Mouse (Mus musculus): ENCODE data around the gene Tmem179b.

The Tmem179b gene

DNA sequence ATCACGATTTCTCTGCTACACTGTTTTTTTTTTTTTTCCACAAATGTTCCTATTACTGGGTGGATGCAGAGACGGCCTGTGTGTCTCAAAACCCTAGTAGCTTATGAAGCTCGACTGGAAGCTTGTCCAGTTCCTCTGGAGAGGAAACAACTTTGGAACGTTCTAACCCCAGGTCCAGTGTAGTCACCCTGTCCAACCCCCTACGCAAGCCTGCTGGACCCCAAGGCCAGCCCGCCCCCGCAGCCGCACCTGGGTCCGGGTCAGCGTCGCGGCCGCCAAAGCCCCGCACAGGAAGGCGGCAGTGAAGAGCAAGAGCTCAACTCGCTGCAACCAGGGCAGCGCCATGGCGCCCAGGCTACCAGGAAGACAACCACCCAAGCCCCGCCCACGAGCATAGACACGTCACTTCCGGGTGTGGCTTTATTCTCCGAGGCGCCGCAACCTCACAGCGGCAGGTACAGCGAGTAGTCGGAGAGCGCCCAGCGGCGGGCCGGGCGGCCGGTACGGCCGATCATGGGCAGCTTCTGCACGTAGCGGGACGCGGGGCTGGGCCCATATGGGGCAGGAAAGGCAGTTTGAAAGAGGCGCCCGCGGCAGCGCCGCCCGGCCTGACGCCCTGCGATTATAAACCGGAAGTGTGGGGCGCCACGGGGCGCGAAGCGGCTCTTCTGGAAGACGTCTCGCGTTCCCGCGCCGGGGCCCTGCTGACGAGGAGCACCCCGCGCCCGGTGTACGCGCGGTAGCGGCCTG, at the start of gene Tmem179b:
Gene Tmem179b (minus strand): TSS at position 382 of the 750 bp plus-strand sequence.
- DNase-seq (ENCODE audit: low spot score in 2 of 2): peak; percentile 91 to 96

DNA sequence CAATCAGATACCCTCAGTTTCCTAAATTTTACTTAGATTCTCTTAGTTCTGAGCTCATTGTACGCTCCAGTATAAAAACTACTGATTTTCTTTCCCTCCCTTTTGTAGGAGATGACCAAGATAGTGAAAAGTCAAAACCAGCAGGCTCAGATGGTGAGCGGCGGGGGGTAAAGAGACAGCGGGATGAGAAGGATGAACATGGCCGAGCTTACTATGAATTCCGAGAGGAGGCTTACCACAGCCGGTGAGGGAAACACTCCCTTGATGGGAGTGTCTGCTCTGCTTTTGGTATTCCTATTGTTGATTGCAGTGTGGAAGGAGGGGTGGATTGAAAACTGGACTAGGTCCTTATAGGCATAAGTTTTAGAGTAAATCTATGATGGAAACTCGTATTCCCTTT, 48.4 kb upstream of the Tmem179b start:
- DNase-seq (ENCODE audit: low spot score in 2 of 2): no peak

DNA sequence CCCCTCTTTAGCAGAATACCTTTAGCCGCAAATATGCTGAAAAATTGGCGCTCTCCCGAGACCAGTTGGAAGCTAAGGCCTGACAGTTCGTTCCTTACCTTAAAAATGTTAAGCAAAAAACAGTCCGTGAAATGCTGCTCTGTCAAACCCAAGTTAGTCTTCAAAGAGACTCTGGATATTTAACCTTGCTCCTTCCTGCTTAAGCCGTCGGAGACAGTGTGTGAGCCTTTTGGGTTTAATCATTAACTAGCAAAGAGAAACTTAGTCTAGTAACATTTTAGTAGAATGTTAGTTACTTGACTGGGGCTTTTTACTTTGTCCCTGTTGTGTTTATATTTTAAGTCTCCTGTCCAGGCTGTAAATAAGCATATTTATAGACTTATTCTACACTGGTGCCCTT, 46.9 kb upstream of the Tmem179b start:
- no peak for DNase-seq (ENCODE audit: low spot score in 2 of 2)

DNA sequence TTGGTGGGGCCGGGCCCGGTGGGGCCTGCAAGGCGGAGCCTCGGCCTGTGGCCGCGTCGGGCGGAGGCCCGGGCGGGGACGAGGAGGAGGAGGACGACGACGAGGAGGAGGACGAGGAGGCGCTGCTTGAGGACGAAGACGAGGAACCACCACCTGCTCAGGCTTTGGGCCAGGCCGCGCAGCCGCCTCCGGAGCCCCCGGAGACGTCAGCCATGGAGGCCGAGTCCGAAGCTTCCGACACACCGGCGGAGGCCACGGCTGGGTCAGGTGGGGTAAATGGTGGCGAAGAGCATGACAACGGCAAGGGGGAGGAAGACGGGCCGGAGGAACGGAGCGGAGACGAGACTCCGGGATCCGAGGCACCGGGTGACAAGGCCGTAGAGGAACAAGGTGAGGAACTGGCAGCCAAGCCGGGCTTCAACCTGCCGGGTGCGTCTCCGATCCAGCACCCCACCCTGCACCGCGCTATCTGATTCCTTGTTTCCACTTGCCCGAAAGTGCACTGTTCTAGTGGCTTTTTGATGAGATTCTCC, 46.2 kb upstream of the Tmem179b start:
- peak in 1 of 2 experiments; percentile 49 for DNase-seq (ENCODE audit: low spot score in 2 of 2)

DNA sequence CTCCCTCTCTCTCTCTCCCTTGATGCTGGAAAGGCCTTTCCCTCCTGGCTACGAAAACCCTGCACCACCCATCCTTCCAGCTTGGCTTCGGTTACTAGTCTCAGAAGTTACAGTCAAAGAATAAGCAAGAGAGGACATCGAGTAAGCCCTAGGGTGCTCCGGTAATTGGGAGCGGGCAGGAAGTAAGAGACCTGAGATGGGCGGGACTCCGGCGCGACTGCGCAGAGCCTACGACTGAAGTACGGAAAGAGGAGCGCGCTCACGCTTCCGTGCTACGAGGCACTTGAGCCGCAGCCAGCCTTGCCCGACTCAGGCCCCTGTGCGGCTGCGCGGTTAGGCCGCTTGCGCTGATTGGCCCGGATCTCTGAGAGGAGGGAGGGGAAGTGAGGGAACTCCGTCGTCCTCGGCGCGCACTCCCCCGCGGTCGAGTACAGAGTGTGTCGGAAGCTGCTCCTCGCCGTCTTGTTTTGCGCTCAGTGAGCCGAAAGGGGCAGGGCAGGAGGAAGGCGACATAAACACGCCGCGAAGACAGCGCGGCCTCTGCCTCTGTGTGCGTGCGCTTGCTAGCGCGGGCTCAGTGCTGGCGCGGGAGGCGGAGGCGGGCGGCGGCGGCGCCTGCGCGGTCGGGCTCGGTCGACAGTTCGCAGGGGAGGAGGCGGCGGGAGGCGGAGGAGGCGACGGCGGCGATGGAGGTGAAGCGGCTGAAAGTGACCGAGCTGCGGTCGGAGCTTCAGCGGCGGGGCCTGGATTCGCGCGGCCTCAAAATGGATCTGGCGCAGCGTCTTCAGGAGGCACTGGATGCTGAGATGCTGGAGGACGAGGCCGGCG, 45.5 kb upstream of the Tmem179b start, which contains the start of gene Hnrnpul2:
Gene Hnrnpul2 (plus strand): TSS at position 415 of the 828 bp plus-strand sequence.
- peak; percentile 97 to 98 for DNase-seq (ENCODE audit: low spot score in 2 of 2)

DNA sequence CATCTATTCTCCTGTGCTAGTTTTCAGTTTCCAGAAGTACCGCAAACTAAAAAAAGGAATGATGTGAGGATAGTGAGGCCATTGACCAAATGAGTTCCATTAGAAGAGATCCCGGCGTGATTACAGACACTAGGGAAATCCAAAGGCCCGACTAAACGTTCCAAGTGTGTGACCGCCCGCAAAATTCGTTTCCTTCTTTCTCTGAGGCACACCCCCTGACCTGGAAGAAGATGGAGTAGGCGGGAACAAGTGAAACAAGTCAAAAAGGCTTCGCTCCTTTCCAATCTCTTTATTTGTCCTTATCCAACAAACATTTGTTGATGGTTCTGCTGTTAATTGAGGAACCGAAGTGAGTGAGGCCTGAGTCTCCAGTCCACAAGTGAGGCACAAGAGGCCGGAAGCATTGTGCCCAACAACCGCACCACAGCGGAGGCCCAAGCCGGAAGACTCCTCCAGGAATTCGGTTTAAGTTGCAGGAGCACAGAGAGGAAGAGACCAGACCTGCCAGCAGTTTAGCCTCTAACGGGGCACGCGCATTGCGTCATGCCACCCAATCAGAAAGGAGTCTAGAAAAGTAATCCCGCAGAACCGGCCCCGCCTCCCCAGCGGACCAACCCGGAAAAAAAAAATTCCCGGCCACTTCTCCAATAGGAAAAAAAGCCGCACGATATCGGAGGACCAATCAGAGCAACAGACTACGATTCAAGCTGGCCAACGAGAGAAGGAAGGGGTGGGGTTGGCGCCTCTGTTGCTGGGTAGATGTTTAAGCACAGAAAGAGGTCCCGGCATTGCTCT, 44.7 kb upstream of the Tmem179b start, which contains the start of gene Ttc9c:
Gene Ttc9c (minus strand): TSS at position 533 of the 795 bp plus-strand sequence.
- peak; percentile 97 to 98 for DNase-seq (ENCODE audit: low spot score in 2 of 2)

DNA sequence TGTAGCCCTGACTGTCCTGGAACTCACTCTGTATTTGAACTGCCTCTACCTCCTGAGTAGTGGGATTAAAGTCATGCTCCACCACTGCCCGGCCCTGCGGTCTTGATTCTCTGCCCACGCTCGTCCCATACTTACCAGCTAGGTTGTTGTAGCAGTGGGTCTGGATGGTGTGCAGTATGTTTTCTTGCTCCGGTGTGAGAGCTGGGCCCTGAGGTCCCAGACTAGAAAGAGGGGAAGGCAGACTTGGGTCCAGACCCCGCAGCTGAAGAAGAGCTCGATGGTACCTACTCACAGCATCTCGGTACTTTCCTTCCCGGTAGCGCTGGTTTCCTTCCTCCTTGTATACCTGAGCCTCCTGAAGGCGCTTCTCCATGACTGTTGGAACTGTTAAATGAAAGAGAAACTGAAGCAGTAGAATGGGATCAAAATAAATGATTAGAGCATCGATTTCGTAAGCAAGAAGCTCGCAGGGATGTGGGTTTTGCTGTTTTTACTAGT, 44.1 kb upstream of the Tmem179b start:
- no peak for DNase-seq (ENCODE audit: low spot score in 2 of 2)

DNA sequence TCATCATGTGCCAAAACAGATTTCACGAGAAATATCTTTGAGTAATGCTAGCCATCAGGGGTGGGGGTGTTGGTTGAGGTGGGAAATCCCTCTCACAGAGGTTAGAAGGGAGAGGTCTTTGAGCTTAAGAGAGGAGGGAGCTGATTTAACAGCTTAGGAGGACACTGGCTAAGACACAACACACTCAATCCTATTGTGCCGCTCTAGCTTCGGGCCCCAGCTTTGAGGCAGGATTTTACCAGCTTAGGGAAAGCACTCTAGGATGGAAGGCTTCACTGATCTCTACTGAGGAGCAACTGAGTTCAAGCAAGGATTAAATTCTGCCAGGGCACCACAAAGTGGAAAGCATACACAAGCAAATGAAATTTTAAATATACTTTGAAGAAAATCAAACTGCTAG, 42.7 kb upstream of the Tmem179b start:
- DNase-seq (ENCODE audit: low spot score in 2 of 2): no peak

DNA sequence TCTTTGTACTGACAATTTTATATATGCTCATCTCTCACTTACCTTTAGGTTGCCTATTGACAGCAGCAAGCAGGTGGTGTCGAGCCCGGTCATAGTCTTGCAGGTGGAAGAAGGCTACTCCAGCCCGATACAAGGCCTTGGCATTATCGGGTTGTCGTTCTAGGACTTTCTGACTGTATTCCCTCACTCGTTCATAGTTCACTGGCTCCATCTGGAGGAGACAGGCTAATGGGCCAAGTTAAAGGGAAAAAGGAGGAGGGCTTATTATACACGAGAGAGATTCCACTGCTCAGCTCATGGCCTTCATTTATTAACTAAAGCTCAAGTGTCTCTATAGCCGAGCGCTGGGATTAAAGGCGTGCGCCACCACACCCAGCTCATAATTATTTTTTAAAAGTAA, 41.5 kb upstream of the Tmem179b start:
- DNase-seq (ENCODE audit: low spot score in 2 of 2): no peak

DNA sequence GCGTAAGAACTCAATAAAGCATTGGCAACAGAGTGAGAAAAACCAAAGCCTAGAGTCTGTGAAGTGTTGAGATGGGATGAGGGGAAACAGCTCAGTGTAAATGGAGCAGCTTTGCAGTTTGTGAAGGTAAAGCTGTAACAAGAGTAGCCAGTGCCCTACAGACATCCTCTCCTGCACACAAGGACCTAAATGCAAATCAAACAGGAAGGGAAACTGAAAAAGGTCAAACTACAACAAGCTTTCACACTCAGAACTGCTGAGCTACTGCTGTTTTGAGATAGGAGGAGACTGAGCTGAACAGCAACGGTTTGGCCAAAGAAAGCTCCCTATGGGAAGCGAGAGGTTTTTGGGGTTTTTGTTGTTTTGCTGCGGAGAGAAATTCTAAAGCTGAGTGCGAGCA, 32.5 kb upstream of the Tmem179b start:
- no peak for DNase-seq (ENCODE audit: low spot score in 2 of 2)

DNA sequence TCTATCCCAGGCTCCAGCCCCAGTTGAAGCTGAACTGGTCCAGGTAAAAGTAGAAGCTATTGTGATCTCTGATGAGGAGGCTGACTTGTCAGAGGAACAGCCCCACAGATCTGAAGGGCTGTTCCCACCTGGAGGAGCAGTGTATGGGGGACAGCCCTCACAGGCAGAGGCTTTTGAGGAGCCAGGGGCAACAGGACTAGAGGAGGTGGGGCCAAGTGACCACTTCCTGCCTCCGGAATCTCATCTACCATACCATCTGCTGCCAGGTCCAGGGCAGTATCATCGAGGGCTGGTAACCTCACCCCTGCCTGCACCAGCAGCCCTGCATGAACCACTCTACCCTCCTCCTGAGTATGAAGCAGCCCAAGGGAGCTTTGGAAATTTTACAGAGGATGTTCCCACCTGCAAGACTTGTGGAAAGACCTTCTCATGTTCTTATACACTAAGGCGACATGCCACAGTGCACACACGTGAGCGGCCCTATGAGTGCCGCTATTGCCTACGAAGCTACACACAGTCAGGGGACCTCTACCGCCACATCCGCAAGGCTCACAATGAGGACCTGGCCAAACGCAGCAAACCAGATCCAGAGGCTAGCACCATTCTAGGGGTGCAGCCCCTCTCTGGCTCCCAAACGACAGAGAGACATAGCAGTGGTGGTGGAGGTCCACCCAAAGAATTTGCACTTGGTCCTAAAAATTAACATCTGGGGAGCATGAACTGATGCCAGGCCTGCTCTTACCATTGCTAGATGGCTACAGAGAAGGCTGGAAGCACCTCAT, 29.8 kb upstream of the Tmem179b start:
- no peak for DNase-seq (ENCODE audit: low spot score in 2 of 2)

DNA sequence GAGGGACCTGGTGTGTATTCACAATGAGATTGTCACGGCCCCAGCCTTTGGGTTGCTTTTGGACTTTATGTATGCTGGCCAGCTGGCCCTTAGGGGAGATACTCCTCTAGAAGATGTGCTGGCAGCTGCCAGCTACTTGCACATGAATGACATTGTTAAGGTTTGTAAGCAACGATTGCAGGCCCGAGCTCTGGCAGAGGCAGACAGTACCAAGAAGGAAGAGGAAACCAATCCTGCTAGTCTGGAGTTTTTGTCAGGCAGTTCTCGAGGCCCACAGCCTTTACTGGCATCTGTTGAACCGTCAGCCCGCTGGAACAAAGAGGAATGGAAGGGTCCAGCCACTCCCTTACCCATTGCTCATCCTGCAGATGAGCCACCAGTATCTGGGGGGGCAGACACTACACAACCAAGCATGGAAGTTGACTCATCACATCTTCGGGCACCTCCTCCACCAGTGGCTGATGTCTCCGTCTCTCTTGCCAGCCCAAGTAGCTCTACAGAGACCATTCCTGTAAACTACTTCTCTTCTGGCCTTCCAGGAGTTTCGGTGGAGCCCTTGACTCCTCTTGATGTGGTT, 29.0 kb upstream of the Tmem179b start:
- DNase-seq (ENCODE audit: low spot score in 2 of 2): no peak

DNA sequence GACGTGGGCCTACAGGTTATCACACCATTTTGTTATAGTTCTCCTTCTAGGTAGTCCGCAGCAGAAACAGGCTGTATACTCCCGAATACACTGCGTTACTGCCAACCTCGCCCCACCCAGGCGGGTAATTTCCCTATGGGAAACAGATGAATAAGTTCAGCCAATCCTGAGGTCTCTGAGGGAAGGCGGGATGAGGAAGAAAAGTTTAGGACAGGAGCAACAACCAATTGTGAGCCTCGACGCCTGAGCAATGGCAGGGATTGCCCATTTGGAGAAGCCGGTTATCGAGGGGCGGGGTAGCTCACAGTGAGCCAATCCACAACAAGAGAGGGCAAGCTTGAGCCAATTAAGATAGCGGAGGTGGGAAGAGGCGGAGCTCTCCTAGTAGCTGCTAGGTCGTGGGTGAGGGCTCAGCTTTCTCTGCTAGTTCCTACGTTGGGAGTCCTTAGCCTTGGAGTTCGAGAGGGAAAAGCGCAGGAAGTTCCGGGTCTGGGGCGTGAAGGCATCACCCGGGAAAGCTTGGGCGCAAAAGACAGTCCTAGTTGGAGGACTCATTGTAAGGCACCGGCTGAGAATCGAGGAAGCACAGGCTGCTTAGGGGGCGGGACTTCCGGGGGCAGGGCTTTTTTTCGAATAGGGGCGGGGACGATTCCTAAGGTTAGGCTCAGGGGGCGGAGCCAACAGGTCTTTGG, 28.0 kb upstream of the Tmem179b start, which contains the start of gene Zbtb3:
Gene Zbtb3 (plus strand): TSS at position 426 of the 692 bp plus-strand sequence.
- peak; percentile 92 to 96 for DNase-seq (ENCODE audit: low spot score in 2 of 2)

DNA sequence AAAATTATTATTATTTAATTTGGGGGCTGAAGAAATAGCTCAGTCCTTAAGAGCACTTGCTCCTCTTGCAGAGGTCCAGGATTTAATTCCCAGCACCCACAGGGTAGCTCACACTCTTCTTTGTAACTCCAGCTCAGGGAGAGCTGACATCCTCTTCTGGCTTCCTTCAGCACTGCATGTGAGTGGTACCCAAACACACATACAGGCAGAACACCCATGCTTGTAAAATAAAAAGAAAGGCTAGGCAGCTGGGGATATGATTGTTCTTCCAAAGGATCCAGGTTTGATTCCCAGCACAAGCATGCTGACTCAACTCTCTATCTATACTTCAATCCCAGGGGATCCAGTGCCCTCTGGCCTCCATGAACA, 24.7 kb upstream of the Tmem179b start:
- no peak for DNase-seq (ENCODE audit: low spot score in 2 of 2)

DNA sequence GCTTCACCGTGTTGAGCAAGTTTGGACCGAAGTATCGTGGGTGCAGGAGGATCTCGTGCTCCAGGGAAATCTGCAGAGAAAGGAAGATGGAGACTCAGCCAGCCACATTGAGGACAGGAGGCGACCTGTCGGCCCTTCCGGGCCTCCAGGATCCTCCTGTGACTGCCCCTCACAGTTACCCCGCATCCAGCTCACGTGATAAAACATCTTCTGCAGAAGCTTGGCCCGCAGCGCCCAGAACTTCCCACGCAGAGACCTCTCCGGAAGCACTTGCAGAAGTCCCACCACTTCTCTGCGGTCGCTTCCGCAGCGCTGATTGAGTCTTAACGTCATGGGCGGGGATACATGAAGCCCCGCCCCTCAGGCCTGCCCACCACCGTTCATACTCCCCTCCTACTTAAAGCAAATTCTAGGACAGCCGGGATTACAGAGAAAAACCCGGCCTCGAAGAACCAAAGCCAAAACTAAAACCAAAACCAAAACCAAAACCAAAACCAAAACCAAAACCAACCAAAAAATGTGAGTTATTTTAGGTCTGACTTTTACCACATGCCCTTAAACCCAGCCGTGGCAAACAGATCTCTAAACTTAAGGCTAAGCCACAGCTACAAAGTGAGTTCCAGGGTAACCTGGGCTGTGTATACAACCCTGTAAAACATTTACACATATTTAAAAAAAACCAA, 24.1 kb upstream of the Tmem179b start, which contains the start of gene Polr2g:
Gene Polr2g (minus strand): TSS at position 314 of the 683 bp plus-strand sequence.
- peak; percentile 86 to 87 for DNase-seq (ENCODE audit: low spot score in 2 of 2)

DNA sequence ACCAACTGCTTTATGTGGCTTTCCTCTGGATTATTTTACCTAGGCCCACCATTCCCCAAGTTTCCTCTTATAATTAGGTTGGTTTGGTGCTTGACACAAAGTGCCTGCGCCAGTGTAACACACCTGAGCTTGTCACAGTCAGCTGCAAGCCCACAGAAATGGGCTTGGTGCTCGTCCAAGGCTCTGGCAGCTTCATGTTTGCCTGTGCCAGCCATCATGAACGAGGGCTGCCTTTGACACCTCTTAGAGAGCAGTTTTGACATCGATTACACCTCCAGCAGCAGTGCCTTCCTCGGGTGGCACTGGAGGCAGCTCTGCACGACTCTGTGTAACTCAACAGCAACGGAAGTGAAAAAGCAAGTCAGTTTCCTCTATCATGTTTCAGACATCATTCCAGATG, 15.9 kb upstream of the Tmem179b start:
- DNase-seq (ENCODE audit: low spot score in 2 of 2): no peak

DNA sequence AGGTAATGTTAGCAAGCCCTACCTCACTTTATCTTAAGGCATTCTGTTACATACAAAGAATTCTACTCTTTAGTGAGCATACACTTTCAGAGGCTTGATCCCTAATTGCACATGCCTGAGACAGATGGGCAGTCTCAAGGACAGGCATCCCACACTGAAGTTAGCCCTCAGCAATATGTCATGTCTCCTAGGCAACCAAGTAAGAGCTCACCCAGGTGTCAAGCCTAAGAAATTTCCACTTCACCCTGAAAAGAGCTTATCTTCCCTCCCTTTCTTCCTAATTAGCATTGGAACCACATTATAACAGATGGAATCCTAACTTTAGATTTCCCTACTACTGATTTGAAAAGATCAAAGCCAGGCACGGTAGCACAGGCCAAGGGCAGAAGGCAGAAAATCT, 14.9 kb upstream of the Tmem179b start:
- no peak for DNase-seq (ENCODE audit: low spot score in 2 of 2)

DNA sequence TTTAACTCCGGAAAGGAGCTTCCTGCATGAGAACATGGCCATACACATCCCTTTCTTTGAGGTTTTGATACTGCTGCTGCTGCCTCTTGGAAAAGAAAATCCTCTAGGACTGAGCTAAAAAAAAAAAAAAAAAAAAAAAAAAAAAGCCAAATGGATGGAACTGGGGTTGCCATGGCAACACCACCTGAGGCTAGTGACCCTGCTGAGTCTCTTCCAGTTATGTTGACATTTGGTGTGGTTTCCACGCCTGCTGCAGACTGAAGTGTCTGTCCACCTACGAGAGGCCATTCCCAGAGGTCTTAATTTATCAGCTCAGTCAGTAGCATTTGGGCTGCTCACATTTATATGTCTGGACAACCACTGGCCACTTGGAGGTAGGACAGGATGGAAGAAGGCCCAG, 14.3 kb upstream of the Tmem179b start:
- no peak for DNase-seq (ENCODE audit: low spot score in 2 of 2)
